Mouse (Mus musculus): ENCODE results near the gene Ppp3ca.

DNA sequence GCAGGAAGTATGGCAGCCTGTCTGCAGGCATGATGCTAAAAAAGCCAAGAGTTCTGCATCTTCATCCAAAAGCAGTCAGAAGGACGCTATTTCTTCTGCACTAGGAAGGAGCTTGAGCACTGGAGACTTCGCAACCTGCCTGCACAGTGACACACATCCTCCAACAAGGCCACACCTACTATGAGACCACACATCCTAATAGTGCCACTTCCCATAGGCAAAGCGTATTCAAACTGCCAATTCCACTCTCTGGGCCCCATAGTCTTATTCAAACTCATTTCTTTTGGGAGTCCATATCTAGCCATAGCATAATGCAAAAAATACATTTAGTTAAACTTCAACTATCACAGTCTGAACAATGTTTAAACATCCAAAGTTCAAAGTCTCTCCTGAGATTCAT is 290.4 kb downstream of the Ppp3ca start:
- no peak for TF ChIP-seq CTCF (IDR thresholded peaks at IDR 0.05; ENCODE audit: control insufficient read depth, insufficient read depth, insufficient replicate concordance, low read depth, low read length)
- no peak for TF ChIP-seq POLR2A (IDR thresholded peaks at IDR 0.05; ENCODE audit: control insufficient read depth, low read depth, low read length)
